Mouse (Mus musculus) forebrain, postnatal 0 days (tissue): ENCODE measurements around the gene Uggt1. TPM values are rescaled to one million over a fixed set of nuclear protein-coding genes. Genes with fewer than 3 reads are reported as not detected.
A peak's percentile ranks its signal among the peaks of the same experiment; 100 is the strongest.

Experiments
- ATAC-seq: fragments of 200-750 bp; cut with Nextera tagmentation; 2 replicates; pipeline ENCODE4 v1.8.0; 2017; ENCODE audit warnings: mild to moderate bottlenecking, moderate library complexity
- DNase-seq: peaks from one replicate; pipeline ENCODE4 v3.0.0-alpha.2; 2015
- H3K27ac ChIP-seq: fragments of 300-500 bp; sonication (generic); 2 replicates; pipeline ENCODE4 v1.5.1; 2014; ENCODE audit warnings: low read depth, mild to moderate bottlenecking, antibody characterized with exemption, low read length, moderate library complexity, mixed read lengths
- H3K27me3 ChIP-seq: fragments of 300-500 bp; sonication (generic); 2 replicates; pipeline ENCODE4 v1.6.1; 2014; ENCODE audit warnings: mild to moderate bottlenecking, low read length, mixed read lengths; ENCODE audit not compliant: insufficient read depth
- H3K36me3 ChIP-seq: fragments of 300-500 bp; sonication (generic); 2 replicates; pipeline ENCODE4 v1.6.1; 2014; ENCODE audit warnings: mild to moderate bottlenecking, moderate library complexity; ENCODE audit not compliant: insufficient read depth
- H3K4me1 ChIP-seq: fragments of 300-500 bp; sonication (generic); 2 replicates; pipeline ENCODE4 v1.6.1; 2014; ENCODE audit warnings: antibody characterized with exemption; ENCODE audit not compliant: insufficient read depth
- H3K4me2 ChIP-seq: fragments of 300-500 bp; sonication (generic); 2 replicates; pipeline ENCODE4 v1.6.1; 2014; ENCODE audit warnings: low read depth, mild to moderate bottlenecking, moderate library complexity
- H3K4me3 ChIP-seq: fragments of 300-500 bp; sonication (generic); 2 replicates; pipeline ENCODE4 v1.5.1; 2014; ENCODE audit warnings: low read depth, low read length, mixed read lengths
- H3K9ac ChIP-seq: fragments of 300-500 bp; sonication (generic); 2 replicates; pipeline ENCODE4 v1.6.1; 2014; ENCODE audit warnings: mild to moderate bottlenecking
- H3K9me3 ChIP-seq: fragments of 300-500 bp; sonication (generic); 2 replicates; pipeline ENCODE4 v1.6.1; 2016; ENCODE audit warnings: low read length
- CTCF ChIP-seq: sonication (generic); IDR thresholded peaks from 2 replicates; pipeline ENCODE4 v1.5.1; 2016; ENCODE audit warnings: antibody characterized with exemption, control low read depth, low read depth
- WGBS: fragments of 180-500 bp; shearing (Covaris S2); extraction: QIAGEN DNeasy Blood & Tissue Kit; methylation state at CpG from one replicate; pipeline ENCODE4 v1.1.7; 2014; 5-methylcytosine and 5-hydroxymethylcytosine counted together
- polyA plus RNA-seq: library from polyadenylated mRNA; unstranded; fragments of >200 nt; fragmentation: Nextera tagmentation; extraction: Ambion mirVana; gene quantifications from 2 replicates; pipeline ENCODE4 v1.2.1, GENCODE M21; 2015
- total RNA-seq: library from RNA; depleted of rRNA; stranded (reverse); fragments of >200 nt; gene quantifications from 2 replicates; pipeline ENCODE4 v1.2.3, GENCODE M21; 2014

Uggt1 gene
- total and polyA plus RNA-seq, 2 experiments from 2014 or later, result 24.5 to 54.1 TPM

DNA sequence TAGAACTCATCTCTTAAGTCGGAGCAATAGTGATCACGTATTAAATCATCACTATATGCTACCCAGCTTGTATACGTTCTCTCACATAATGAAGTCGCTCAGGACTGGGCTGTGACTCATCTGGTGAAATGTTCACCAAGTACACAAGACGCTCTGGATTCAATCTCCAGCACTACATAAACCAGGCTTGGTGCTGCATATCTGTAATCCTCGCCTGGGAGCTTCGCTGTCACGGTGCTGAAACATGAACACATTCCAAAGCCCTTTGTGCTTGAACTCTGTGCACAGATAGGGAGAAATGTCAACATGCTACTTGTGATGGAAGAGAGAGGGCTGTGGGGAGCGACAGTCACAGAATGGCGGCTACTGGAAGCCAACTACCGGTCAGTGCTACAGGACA lies 52.6 kb downstream of the Uggt1 start:
- no peak for DNase-seq
- Histone ChIP-seq H3K4me2 (no peak overlapping the region), H3K27ac (no peak overlapping the region), H3K9me3 (no peaks in the 10 kb centered on the region), H3K4me3 (no peak overlapping the region), H3K36me3 (peaks cover 77% of the 10 kb centered on the region), H3K27me3 (no peaks in the 10 kb centered on the region), H3K9ac (no peak overlapping the region), H3K4me1 (no peaks in the 10 kb centered on the region)
- no peak for TF ChIP-seq CTCF
- 93% methylated on average over 11 of the region's 11 CpGs for WGBS
- no peak; the same call in 1 of the 2 replicates for ATAC-seq

DNA sequence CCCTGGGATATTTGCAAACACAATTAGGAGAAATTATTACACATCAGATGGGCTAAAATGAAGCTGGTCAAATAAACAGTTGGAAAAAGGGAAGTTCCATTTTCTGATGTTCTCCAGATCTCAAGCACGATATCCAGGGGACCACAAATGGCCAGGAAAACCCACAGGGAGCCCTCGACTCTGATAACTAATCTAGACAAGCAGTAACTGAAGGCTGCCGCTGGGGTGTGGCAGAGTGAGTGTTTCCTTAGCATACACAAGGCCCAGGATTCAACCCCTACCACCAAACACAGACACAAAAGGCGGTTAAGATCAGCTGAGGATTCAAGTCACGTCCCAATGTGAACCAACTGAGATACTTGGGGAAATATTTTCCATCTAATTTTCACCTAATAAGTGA lies 64.5 kb downstream of the Uggt1 start:
- no peak for DNase-seq
- Histone ChIP-seq H3K4me2 (no peak overlapping the region), H3K27me3 (no peaks in the 10 kb centered on the region), H3K9ac (no peak overlapping the region), H3K4me3 (no peak overlapping the region), H3K36me3 (peaks cover 76% of the 10 kb centered on the region), H3K9me3 (no peaks in the 10 kb centered on the region), H3K27ac (no peak overlapping the region), H3K4me1 (no peaks in the 10 kb centered on the region)
- 84% methylated on average over 5 of the region's 5 CpGs for WGBS
- no peak for ATAC-seq
- TF ChIP-seq CTCF, result no peak

DNA sequence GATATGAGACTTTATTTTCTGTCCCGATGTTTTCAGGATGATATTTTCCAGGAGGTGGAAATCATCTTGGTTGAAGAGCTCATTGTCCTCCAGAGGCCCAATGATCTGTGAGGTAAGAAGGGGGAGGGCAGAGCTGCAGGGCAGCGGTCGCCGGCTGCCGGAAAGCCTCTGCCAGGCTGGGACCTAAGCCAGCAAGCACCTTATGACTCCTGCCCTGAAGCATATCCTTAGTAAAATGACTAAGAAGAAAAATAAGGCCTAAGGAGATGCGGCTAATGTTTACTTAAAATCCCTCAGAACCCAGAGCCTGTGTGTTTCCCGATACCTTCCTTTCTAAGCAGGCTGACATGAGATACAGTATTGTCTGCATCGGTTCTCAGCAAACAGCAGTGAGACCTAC lies 71.1 kb downstream of the Uggt1 start:
- Histone ChIP-seq H3K9ac (no peak overlapping the region), H3K27me3 (no peaks in the 10 kb centered on the region), H3K36me3 (peaks cover 70% of the 10 kb centered on the region), H3K27ac (no peak overlapping the region), H3K4me2 (no peak overlapping the region), H3K9me3 (no peaks in the 10 kb centered on the region), H3K4me3 (no peak overlapping the region), H3K4me1 (no peaks in the 10 kb centered on the region)
- ATAC-seq (no peak), DNase-seq (no peak)
- 82% methylated on average over 8 of the region's 8 CpGs for WGBS
- no peak for TF ChIP-seq CTCF

DNA sequence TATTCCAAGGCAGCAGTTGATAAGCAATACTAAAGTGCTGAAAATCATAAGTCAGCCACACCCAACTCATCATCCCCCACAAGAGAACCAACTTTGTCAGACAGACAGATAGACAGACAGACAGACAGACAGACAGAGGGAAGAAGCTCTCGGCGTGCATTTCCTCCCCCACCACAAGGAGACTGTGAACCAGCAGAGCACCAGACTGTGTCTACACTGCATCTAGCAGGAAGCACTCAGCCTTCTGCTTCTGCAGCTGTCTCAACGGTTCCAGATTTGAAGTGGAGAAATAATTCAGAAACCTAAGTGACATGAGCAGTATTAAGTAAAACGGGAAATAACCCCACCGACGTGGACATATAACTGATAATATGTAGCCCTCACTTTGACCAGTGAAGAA lies 71.6 kb downstream of the Uggt1 start:
- ATAC-seq (no peak), DNase-seq (peak; percentile 7)
- no peak overlapping the region for H3K4me2 ChIP-seq
- no peaks in the 10 kb centered on the region for H3K4me1 ChIP-seq
- TF ChIP-seq CTCF, result no peak
- no peaks in the 10 kb centered on the region for H3K9me3 ChIP-seq
- H3K36me3 ChIP-seq, result peaks cover 69% of the 10 kb centered on the region
- H3K27ac ChIP-seq, result no peak overlapping the region
- 94% methylated on average over 6 of the region's 6 CpGs for WGBS
- H3K4me3 ChIP-seq, result no peak overlapping the region
- no peaks in the 10 kb centered on the region for H3K27me3 ChIP-seq
- H3K9ac ChIP-seq, result no peak overlapping the region

DNA sequence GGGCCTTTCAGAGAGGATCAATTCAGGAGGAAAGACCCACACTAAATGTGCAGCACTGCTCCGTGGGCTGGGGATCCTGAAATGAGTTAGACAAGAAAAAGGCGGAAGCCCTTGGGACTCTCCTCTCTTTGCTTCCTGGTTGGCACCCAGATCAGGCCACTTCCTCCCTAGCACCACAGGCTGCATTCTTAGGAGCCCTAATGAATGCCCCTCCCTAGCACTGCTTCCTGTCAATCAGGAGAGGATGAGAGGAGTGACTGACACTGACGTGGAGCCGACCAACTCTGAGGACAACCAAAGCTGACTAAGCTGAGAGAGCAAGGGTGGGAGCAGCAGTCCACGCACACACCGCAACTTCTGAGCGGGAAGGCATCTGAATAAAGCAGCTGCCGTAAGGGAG lies 81.8 kb downstream of the Uggt1 start:
- ATAC-seq (no peak), DNase-seq (no peak)
- H3K4me1 ChIP-seq, result no peaks in the 10 kb centered on the region
- no peaks in the 10 kb centered on the region for H3K27me3 ChIP-seq
- WGBS, result 78% methylated on average over 8 of the region's 8 CpGs
- TF ChIP-seq CTCF, result no peak
- H3K9me3 ChIP-seq, result no peaks in the 10 kb centered on the region
- no peak overlapping the region for H3K27ac ChIP-seq
- no peak overlapping the region for H3K4me3 ChIP-seq
- no peak overlapping the region for H3K9ac ChIP-seq
- H3K36me3 ChIP-seq, result peaks cover 79% of the 10 kb centered on the region
- H3K4me2 ChIP-seq, result no peak overlapping the region

DNA sequence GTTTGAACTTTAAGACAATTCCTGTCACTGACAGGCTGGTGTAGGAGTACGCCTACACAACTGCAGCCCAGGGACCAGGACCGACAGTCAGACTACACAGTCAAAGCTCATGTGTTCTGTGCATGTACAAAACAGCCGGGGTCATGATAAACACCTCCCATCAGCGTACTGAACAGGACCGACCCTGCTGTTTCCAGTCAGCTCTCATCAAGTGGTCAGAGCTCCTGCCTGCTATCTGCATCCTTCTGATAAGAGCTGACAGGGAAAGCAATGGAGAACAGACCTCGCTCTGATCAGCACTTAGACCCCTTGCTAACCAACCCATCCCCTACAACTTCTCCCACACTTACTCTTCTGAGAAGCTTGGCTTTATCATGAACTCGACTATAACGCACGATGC lies 83.3 kb downstream of the Uggt1 start:
- 95% methylated on average over 9 of the region's 9 CpGs for WGBS
- Histone ChIP-seq H3K36me3 (peaks cover 86% of the 10 kb centered on the region), H3K27ac (no peak overlapping the region), H3K4me1 (no peaks in the 10 kb centered on the region), H3K27me3 (no peaks in the 10 kb centered on the region), H3K4me3 (no peak overlapping the region), H3K9ac (no peak overlapping the region), H3K4me2 (no peak overlapping the region), H3K9me3 (no peaks in the 10 kb centered on the region)
- TF ChIP-seq CTCF, result no peak
- DNase-seq (no peak), ATAC-seq (no peak)

DNA sequence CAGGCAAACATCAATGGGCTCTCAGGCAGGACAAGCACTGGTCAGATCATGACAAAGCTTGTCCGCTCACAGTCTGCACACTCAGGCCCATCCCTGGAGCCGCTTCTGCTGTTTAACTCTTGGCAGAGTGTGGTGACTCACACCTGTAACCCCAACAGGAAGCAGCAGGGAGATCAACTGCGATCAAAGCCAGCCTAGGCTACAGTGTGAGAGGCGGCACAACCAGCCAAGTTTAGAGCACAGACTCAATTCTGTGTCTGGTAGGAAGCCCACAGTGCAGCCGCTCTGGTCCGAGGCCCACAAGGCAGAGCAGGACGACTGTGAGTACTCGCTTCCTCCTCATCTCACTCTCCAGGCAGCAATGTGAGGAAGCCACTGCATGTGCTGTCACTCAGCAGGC lies 84.3 kb downstream of the Uggt1 start:
- Histone ChIP-seq H3K9me3 (no peaks in the 10 kb centered on the region), H3K4me3 (no peak overlapping the region), H3K4me1 (no peaks in the 10 kb centered on the region), H3K9ac (no peak overlapping the region), H3K27me3 (no peaks in the 10 kb centered on the region), H3K4me2 (no peak overlapping the region), H3K27ac (no peak overlapping the region), H3K36me3 (peaks cover 88% of the 10 kb centered on the region)
- WGBS, result 88% methylated on average over 8 of the region's 8 CpGs
- DNase-seq, result no peak
- ATAC-seq, result no peak; the same call in 1 of the 2 replicates
- TF ChIP-seq CTCF, result no peak

DNA sequence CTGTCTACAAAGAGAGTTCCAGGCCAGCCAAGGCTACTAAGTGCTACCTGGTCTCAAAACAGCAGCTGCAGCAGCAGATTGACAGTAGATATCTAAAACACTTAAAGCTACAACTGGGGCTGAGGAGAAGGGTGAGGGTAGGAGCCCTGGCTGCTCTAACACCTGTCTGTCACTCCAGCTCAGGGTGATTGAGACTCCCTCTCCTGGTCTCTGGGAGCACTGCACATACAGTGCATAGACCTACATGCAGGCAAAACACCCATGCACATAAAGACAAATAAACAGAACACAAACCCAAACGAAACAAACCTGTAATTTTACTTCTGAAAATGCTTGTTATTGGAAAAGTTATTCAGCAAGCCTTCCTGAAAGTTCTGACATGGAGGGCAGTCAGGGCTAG lies 95.1 kb downstream of the Uggt1 start:
- 80% methylated on average over 1 of the region's 1 CpGs for WGBS
- Histone ChIP-seq H3K27ac (no peak overlapping the region), H3K4me3 (no peak overlapping the region), H3K9me3 (no peaks in the 10 kb centered on the region), H3K4me2 (no peak overlapping the region), H3K9ac (no peak overlapping the region), H3K4me1 (no peaks in the 10 kb centered on the region), H3K36me3 (peaks cover 83% of the 10 kb centered on the region), H3K27me3 (no peaks in the 10 kb centered on the region)
- DNase-seq (peak; percentile 20), ATAC-seq (peak; percentile 53; the same call in 1 of the 2 replicates)
- peak; percentile 61 for TF ChIP-seq CTCF
